Mouse (Mus musculus): ENCODE data around the gene Cdc34. TPM values are rescaled to one million over a fixed set of nuclear protein-coding genes. Genes with fewer than 3 reads are reported as not detected.

Cdc34 gene
- polyA plus RNA-seq, 1 experiment from 2014 or later, result 71.1 TPM

DNA sequence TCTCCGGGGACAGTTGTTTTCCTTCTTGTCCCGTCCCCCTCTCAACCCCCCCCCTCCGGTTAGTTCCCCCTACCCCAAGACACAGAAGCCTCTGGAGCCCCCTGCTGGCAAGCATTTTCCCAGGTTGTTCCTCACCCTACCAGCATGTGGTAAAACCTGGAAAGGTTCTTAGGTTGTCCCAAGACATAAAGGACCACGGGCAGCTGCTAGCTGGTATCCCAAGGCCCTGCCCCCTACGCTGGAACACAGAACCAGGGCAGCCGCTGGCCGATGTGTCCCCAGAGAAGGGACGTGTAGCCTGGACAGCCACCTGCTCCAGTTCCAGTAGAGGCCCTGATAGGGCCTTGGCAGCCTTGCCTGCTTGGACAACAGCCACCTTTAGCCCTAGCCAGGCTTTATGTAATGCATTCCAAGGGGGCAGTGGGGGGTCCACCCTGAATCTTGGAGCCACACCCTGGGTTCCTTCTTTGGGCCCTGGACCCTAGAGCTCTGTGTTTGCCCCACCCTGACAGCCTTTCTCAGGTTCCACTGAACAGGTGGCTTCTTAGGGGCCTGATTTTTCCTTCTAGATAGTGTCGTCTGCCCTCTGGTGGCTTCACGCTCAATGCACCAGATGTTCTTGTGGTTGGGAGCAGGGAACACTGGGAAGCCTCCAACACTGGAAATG lies 1.1 kb downstream of the Cdc34 start:
- peak overlapping the region; percentile 74 for H3K9ac ChIP-seq (replicated peaks; ENCODE audit: low read depth, low read length)
- peaks cover 20% of the 10 kb centered on the region for H3K4me1 ChIP-seq (replicated peaks; ENCODE audit: control insufficient read depth, insufficient read depth, low read length)
- H3K27me3 ChIP-seq (replicated peaks; ENCODE audit: control insufficient read depth, insufficient read depth, low read length), result no peaks in the 10 kb centered on the region
- no peak for ATAC-seq
- H3K27ac ChIP-seq (ENCODE audit: low read length), result peak overlapping the region; percentile 46; the same call in 1 of the 2 replicates
- peaks cover 10% of the 10 kb centered on the region for H3K36me3 ChIP-seq (ENCODE audit: control insufficient read depth, insufficient read depth)
- WGBS, result 3% methylated on average over 10 of the region's 10 CpGs
- peak overlapping the region; percentile 86 for H3K4me3 ChIP-seq (replicated peaks; ENCODE audit: low read length)
- H3K4me2 ChIP-seq (ENCODE audit: low read length), result peak overlapping the region; percentile 91
- no peaks in the 10 kb centered on the region for H3K9me3 ChIP-seq (ENCODE audit: control insufficient read depth, low read length)

DNA sequence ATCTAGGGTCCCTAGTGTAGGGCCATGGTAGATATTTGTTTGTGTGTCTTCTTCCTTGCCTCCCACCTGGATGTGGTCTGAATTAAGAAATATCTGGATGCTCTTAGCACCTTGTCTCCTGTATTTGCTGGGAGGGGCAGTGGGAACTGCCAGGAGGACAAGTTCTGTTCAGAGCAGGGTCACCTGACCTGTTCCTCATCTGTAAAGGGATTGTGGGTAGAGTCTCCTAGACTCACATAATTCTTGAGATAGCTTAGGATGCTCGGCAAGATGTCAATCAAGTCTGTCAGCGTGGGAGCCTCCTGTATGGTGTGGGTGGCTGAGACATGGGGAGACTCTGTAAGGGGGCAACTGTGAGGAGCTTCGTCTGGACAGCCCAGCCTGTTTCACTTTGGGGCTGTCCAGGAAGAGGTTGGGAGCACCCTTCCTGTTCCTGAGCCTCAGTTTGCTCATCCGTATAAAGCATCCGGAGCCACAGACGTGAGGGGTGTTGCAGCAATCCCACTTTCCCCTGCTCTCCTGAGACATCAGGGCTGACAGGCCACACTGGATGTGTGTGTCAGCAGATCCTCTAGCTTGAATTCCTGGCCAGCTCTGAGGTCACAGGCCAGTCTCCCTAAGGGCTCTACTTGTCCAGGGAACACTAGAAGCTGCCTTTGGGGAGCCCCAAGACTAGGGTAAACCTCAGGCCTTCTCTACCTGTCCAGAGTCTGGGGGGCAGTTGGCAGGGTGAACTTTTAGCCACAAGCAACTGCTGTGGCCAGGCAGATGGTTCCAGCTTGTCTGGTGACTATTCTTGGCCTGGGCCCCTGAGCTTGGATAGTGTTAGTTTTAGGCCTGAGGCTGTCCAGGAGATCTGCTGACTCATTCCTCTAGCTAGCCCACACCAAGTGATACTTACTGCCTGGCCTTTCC lies 2.0 kb downstream of the Cdc34 start:
- WGBS, result 89% methylated on average over 6 of the region's 6 CpGs
- H3K4me2 ChIP-seq (ENCODE audit: low read length), result peak overlapping the region; percentile 91
- no peaks in the 10 kb centered on the region for H3K9me3 ChIP-seq (ENCODE audit: control insufficient read depth, low read length)
- ATAC-seq, result no peak
- no peaks in the 10 kb centered on the region for H3K27me3 ChIP-seq (replicated peaks; ENCODE audit: control insufficient read depth, insufficient read depth, low read length)
- H3K27ac ChIP-seq (ENCODE audit: low read length), result no peak overlapping the region
- H3K4me3 ChIP-seq (replicated peaks; ENCODE audit: low read length), result no peak overlapping the region; the same call in 1 of the 2 replicates
- H3K36me3 ChIP-seq (ENCODE audit: control insufficient read depth, insufficient read depth), result peaks cover 18% of the 10 kb centered on the region
- H3K4me1 ChIP-seq (replicated peaks; ENCODE audit: control insufficient read depth, insufficient read depth, low read length), result peaks cover 20% of the 10 kb centered on the region
- no peak overlapping the region; the same call in 1 of the 2 replicates for H3K9ac ChIP-seq (replicated peaks; ENCODE audit: low read depth, low read length)

DNA sequence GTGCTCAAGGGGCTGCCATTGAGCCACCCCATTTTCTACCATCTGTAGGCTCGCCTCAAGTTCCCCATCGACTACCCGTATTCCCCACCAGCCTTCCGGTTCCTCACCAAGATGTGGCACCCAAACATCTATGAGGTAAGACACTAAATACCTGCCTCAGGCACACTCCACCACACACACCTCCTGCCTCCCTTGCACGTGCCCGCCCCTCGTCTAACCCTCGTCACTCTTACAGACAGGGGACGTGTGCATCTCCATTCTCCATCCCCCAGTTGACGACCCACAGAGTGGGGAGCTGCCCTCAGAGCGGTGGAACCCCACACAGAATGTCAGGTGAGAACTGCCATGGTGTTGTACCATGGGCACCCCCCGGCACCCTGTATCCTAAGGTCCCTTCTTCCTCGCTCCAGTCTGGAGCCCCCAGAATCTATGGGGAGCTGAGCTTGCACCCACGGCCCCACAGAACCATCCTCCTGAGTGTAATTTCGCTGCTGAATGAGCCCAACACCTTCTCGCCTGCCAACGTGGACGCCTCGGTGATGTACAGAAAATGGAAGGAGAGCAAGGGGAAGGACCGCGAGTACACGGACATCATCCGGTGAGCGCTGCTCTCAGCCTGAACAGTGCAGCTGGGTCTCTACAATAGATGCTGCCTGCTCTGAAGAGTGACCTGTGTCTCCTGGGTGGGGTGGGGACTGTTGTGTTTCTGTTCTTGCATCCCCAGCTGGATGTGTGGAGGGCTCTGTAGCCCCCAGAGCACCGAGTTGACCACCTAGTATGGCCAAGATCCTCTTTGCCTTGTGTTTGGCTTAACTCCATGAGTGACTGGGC lies 3.0 kb downstream of the Cdc34 start:
- no peaks in the 10 kb centered on the region for H3K27me3 ChIP-seq (replicated peaks; ENCODE audit: control insufficient read depth, insufficient read depth, low read length)
- 95% methylated on average over 25 of the region's 25 CpGs for WGBS
- H3K36me3 ChIP-seq (ENCODE audit: control insufficient read depth, insufficient read depth), result peaks cover 21% of the 10 kb centered on the region
- ATAC-seq, result no peak
- no peak overlapping the region for H3K4me3 ChIP-seq (replicated peaks; ENCODE audit: low read length)
- H3K4me2 ChIP-seq (ENCODE audit: low read length), result no peak overlapping the region
- no peak overlapping the region for H3K27ac ChIP-seq (ENCODE audit: low read length)
- peaks cover 20% of the 10 kb centered on the region for H3K4me1 ChIP-seq (replicated peaks; ENCODE audit: control insufficient read depth, insufficient read depth, low read length)
- no peak overlapping the region for H3K9ac ChIP-seq (replicated peaks; ENCODE audit: low read depth, low read length)
- no peaks in the 10 kb centered on the region for H3K9me3 ChIP-seq (ENCODE audit: control insufficient read depth, low read length)

DNA sequence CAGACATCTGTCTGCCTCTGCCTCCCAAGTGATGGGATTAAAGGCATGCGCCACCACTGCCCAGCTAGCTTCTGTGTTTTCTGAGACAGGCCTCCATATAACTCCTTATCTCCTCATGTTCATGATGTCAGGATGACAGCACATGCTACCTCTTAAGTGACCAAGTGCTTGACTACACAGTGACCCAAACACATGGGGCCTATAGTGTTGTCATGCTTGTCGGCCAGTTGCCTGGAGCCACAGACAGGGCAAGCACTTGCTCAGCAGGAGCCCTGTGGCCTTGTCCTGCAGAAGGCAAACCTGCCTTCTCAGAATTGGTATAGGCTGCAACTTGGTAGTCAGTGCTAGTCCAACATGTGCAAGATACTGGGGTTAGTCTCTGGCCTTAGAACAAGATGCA lies 4.2 kb downstream of the Cdc34 start:
- H3K4me3 ChIP-seq (replicated peaks; ENCODE audit: low read length), result no peak overlapping the region
- H3K4me1 ChIP-seq (replicated peaks; ENCODE audit: control insufficient read depth, insufficient read depth, low read length), result peaks cover 16% of the 10 kb centered on the region
- ATAC-seq, result no peak
- no peak overlapping the region for H3K4me2 ChIP-seq (ENCODE audit: low read length)
- H3K9ac ChIP-seq (replicated peaks; ENCODE audit: low read depth, low read length), result no peak overlapping the region
- no peaks in the 10 kb centered on the region for H3K27me3 ChIP-seq (replicated peaks; ENCODE audit: control insufficient read depth, insufficient read depth, low read length)
- no peaks in the 10 kb centered on the region for H3K9me3 ChIP-seq (ENCODE audit: control insufficient read depth, low read length)
- H3K27ac ChIP-seq (ENCODE audit: low read length), result no peak overlapping the region
- whole genome bisulfite sequencing, result 86% methylated on average over 2 of the region's 2 CpGs
- H3K36me3 ChIP-seq (ENCODE audit: control insufficient read depth, insufficient read depth), result peaks cover 21% of the 10 kb centered on the region

DNA sequence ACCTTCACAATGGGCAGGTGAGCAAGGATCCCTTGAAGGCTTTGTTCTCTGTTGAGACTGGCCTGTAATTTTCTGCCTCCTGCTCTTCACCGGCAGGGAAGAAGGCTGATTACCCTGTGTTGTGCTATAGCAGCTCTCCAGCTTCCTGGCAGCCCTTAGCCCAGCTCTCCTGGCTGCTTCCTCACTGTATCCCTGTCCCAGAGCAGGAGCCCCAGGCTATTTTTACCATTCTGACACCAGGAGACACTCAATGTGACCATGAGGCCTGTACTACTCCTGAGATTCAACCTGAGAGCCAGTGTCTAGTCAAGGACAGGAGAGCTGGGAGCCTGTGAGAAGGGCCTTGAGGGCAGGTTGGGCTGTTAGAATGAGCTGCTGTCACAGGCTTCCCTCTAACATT lies 4.7 kb downstream of the Cdc34 start:
- H3K4me2 ChIP-seq (ENCODE audit: low read length), result no peak overlapping the region
- no peak for ATAC-seq
- H3K27me3 ChIP-seq (replicated peaks; ENCODE audit: control insufficient read depth, insufficient read depth, low read length), result no peaks in the 10 kb centered on the region
- no peak overlapping the region for H3K9ac ChIP-seq (replicated peaks; ENCODE audit: low read depth, low read length)
- 100% methylated on average over 1 of the region's 1 CpGs for WGBS
- no peak overlapping the region for H3K4me3 ChIP-seq (replicated peaks; ENCODE audit: low read length)
- peaks cover 14% of the 10 kb centered on the region for H3K4me1 ChIP-seq (replicated peaks; ENCODE audit: control insufficient read depth, insufficient read depth, low read length)
- no peak overlapping the region for H3K27ac ChIP-seq (ENCODE audit: low read length)
- H3K9me3 ChIP-seq (ENCODE audit: control insufficient read depth, low read length), result no peaks in the 10 kb centered on the region
- H3K36me3 ChIP-seq (ENCODE audit: control insufficient read depth, insufficient read depth), result peaks cover 21% of the 10 kb centered on the region

DNA sequence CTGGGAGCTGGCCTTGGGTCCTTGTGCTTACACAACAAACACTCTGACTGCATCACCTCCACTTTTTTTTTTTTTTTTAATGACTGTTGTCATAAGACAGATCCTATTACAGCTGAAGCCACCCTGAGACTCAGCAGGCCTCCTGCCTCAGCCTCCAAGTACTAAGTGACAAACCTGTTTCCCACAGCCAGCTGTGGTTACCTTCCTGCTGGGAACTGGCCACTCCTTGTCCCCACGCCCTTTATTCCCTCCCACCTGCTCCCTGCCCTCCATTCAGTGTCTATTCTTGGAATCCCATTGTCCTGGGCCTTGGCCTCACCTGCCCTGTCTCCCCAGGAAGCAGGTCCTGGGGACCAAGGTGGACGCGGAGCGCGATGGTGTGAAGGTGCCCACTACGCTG lies 5.5 kb downstream of the Cdc34 start:
- H3K36me3 ChIP-seq (ENCODE audit: control insufficient read depth, insufficient read depth), result peaks cover 21% of the 10 kb centered on the region
- WGBS, result 97% methylated on average over 6 of the region's 6 CpGs
- ATAC-seq, result no peak
- H3K9me3 ChIP-seq (ENCODE audit: control insufficient read depth, low read length), result no peaks in the 10 kb centered on the region
- no peak overlapping the region for H3K4me3 ChIP-seq (replicated peaks; ENCODE audit: low read length)
- H3K4me1 ChIP-seq (replicated peaks; ENCODE audit: control insufficient read depth, insufficient read depth, low read length), result peaks cover 14% of the 10 kb centered on the region
- H3K27me3 ChIP-seq (replicated peaks; ENCODE audit: control insufficient read depth, insufficient read depth, low read length), result no peaks in the 10 kb centered on the region
- no peak overlapping the region for H3K4me2 ChIP-seq (ENCODE audit: low read length)
- no peak overlapping the region for H3K9ac ChIP-seq (replicated peaks; ENCODE audit: low read depth, low read length)
- H3K27ac ChIP-seq (ENCODE audit: low read length), result no peak overlapping the region

DNA sequence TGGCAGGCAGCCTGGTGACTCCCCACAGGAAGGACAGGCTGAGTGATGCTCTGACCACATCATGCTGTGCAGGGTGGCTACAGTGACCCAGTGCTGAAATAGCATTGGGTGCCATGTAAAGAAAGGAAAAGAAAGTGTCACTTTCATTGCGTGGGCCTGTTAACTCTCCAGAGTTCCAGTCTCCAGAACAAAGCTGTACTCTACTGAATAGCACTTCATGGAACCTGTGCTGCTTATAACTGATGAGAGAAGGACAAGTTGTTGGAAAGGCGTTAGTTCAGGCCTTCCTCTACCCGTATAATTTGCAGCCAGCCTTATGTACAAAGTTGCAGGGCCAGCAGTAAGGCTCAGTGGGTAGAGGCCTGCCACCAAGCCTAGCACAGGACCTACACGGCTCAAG lies 6.7 kb downstream of the Cdc34 start, which contains the start of gene Gzmm:
Gene Gzmm, plus strand, starts transcription at position 301 of the 400 bp plus-strand sequence.
- Histone ChIP-seq H3K36me3 (ENCODE audit: control insufficient read depth, insufficient read depth) (peaks cover 21% of the 10 kb centered on the region), H3K27me3 (replicated peaks; ENCODE audit: control insufficient read depth, insufficient read depth, low read length) (no peaks in the 10 kb centered on the region), H3K9me3 (ENCODE audit: control insufficient read depth, low read length) (no peaks in the 10 kb centered on the region), H3K27ac (ENCODE audit: low read length) (no peak within 1 kb of the TSS), H3K4me1 (replicated peaks; ENCODE audit: control insufficient read depth, insufficient read depth, low read length) (peaks cover 2% of the 10 kb centered on the region), H3K4me2 (ENCODE audit: low read length) (no peak within 1 kb of the TSS), H3K4me3 (replicated peaks; ENCODE audit: low read length) (no peak within 1 kb of the TSS), H3K9ac (replicated peaks; ENCODE audit: low read depth, low read length) (no peak within 1 kb of the TSS)
- 80% methylated on average over 4 of the region's 4 CpGs for WGBS
- no peak for ATAC-seq

DNA sequence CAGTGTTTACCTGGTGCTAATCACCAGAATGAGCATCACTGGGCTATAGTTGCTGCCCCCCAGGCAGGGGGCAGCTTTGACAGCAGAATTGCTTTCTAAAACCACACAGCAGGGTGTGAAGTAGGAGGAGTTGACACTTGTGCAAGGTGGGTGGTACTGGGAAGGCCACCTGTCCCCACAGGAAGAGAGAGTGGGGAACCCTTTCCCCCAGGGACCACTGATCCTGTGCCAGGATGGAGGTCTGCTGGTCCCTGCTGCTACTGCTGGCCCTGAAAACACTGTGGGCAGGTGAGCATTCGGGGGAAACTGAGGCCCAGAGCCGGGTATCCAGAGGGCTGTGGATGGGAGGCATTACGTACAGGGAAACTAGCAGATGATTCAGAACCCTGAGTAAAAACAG lies 7.2 kb downstream of the Cdc34 start:
- no peak overlapping the region for H3K9ac ChIP-seq (replicated peaks; ENCODE audit: low read depth, low read length)
- peaks cover 21% of the 10 kb centered on the region for H3K36me3 ChIP-seq (ENCODE audit: control insufficient read depth, insufficient read depth)
- WGBS, result 88% methylated on average over 3 of the region's 3 CpGs
- H3K4me2 ChIP-seq (ENCODE audit: low read length), result no peak overlapping the region
- no peak overlapping the region for H3K27ac ChIP-seq (ENCODE audit: low read length)
- H3K27me3 ChIP-seq (replicated peaks; ENCODE audit: control insufficient read depth, insufficient read depth, low read length), result no peaks in the 10 kb centered on the region
- no peak overlapping the region for H3K4me3 ChIP-seq (replicated peaks; ENCODE audit: low read length)
- no peaks in the 10 kb centered on the region for H3K9me3 ChIP-seq (ENCODE audit: control insufficient read depth, low read length)
- ATAC-seq, result no peak
- no peaks in the 10 kb centered on the region for H3K4me1 ChIP-seq (replicated peaks; ENCODE audit: control insufficient read depth, insufficient read depth, low read length)
